Mouse (Mus musculus): Measurements from ENCODE around the gene Shroom3.

- no peak for TF ChIP-seq MEF2A (IDR thresholded peaks at IDR 0.05; ENCODE audit: extremely low read depth, insufficient replicate concordance, low read depth, low read length, poor library complexity, severe bottlenecking)
- TF ChIP-seq MAX (IDR thresholded peaks at IDR 0.05; ENCODE audit: low read length), result no peak
- no peak for TF ChIP-seq KAT2A (conservative IDR thresholded peaks at IDR 0.05; ENCODE audit: low read depth, low read length)
- TF ChIP-seq TCF12 (IDR thresholded peaks at IDR 0.05; ENCODE audit: low read depth, low read length), result no peak
Measured at GRCm38 (mm10) chr5:92865090-92865489, 181.9 kb downstream of the Shroom3 start.
